Mouse (Mus musculus) E14TG2a.4 (cell line): ENCODE results near the gene Epop.
A peak's percentile ranks its signal among the peaks of the same experiment; 100 is the strongest.

Experiments
- CTCF ChIP-seq: conservative IDR thresholded peaks from 2 replicates; pipeline ENCODE4 v1.5.1; 2014; ENCODE audit warnings: low read length
- NANOG ChIP-seq: IDR thresholded peaks from 2 replicates; pipeline ENCODE4 v1.6.1; 2014; ENCODE audit warnings: borderline replicate concordance, low read length, mixed read lengths
- POU5F1 ChIP-seq: IDR thresholded peaks from 2 replicates; pipeline ENCODE4 v1.6.1; 2014; ENCODE audit warnings: low read length, borderline replicate concordance

DNA sequence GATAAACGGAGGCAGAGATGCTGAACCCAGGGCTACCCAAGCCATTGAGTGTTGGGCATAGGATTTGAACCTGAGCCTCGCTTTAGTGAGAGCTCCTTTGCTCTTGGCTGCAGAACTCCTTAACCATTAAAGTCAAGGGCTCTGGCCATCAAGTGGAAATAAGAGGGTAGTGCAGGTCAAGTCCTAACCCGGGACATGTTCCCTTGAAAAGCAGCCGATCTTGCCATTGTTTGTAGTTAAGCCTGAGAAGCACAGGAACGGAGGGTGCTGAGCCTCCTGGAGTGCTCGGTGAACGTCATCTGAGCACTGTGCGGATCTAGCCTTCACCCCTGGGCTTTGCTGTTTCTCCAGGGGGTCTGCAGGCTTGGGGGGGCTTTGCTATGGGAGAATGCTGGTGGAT, 48.3 kb upstream of the Epop start:
- TF ChIP-seq CTCF (peak; percentile 58), POU5F1 (no peak), NANOG (no peak)
